Mouse (Mus musculus) urinary bladder, postnatal 14 days (tissue): Measurements from ENCODE around the gene Clcnka.
A peak's percentile ranks its signal among the peaks of the same experiment; 100 is the strongest.

Source experiments
- DNase-seq: peaks from one replicate; pipeline ENCODE4 v3.0.0; 2021; ENCODE audit warnings: low spot score

Gene Clcnka

GRCm38 (mm10) chr4:141398545-141398944, at the start of gene Clcnka:
Gene Clcnka (minus strand): TSS chr4:141398724.
- no peak for DNase-seq

GRCm38 (mm10) chr4:141446211-141446610, 47.7 kb upstream of the Clcnka start:
- peak; percentile 47 for DNase-seq

DNA sequence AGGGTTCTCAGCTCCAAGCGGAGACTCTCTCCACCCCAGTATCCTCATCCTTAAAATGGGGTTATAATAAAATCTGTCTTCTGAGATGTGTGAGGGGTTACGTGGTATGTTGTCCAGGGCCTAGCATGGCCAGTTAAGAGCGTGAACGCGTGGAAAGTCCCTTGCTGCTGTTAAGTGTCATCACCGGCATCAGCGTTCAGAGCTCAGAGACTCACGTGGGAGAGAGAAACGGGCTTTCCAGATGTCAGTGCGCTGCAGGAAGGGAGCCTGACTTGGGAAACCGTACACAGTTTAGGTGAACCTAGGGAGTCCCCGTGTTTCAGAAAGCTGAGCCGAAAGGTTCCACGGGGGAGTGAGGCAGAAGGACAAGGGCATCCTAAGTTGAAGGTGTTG, 46.8 kb upstream of the Clcnka start:
- DNase-seq: no peak

GRCm38 (mm10) chr4:141444451-141445327, 46.2 kb upstream of the Clcnka start, which contains the start of gene Zbtb17:
Gene Zbtb17 (plus strand): TSS chr4:141444654.
- DNase-seq: peak; percentile 90

DNA sequence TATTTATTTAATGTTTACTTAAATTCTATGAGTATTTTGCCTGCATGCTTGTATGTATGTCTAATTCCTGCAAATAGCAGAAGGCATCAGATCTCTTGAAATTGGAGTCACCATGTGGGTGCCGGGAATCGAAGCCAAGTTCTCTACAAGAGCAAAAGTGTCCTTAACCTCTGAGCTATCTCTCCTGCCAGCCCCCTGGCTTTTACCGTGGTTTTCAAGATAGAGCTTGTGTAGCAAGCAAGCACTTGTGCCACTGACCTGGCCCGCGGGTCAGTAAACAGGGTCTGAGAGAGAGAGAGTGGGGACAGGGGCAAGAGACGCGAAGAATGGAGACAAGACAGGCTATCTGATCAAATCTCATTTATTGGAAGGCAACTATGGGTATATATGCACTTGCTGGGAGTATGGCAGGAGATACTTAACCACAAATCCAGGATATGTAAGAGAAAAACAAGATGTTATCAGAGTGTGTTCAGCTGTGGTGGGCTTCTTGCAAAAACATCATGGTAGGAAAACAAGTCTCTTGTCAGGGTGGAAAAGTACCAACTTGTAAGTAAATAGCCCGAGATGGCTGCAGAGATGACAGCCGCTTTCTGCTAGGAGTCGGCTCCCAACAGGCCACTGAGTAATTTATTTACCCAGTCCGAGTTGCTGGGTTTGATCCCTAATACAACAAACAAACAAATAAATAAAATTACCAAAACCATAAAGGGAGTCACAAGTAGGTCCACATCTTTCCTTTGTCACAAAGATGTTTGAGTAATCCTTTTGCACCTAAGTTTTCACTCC, 45.3 kb upstream of the Clcnka start:
- DNase-seq: no peak

DNA sequence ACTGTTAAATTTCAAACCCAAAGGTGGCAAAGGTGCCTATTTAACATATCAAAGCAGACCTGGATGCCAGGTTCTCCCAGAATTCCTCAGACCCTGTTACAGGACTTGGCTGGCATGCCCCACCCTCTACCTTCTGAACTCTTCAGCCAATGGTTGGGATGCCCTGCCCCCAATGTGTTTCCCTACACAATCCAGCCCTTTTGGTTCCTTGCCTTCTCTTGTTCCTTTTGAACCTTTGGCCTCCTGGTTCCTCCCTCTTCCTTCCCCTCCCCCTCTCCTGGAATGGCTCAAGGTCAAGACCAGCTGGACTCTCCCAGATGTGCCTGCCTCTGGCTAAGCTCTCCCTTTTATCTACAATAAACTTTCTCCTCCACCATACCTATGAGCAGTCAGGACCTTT, 42.4 kb upstream of the Clcnka start:
- no peak for DNase-seq

- no peak for DNase-seq
These were observed 40.7 kb upstream of the Clcnka start for GRCm38 (mm10) chr4:141439083-141439803.

DNA sequence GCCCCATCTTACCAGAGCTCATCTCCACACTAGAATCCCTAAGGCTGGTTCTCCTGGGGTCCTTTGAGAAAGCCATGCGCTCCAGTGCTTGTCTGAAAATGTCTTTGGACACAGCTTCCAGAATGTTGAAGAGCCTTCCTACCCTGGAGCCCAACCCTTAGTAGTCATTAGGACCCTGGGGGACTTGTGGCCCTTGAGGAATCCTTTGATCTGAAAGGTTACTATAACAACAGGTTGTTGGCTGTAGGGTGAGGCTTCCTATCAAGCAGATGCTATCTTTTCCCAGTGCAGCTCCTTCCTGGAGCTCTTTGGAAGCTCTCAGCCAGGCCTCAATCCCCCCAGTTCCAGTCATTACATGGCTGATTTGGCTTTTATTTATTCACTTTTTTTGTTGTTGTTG, 37.5 kb upstream of the Clcnka start, which contains the start of gene Srarp:
TSS of gene Srarp (minus strand) at position 132 of the 400 bp plus-strand sequence.
- DNase-seq: no peak

DNA sequence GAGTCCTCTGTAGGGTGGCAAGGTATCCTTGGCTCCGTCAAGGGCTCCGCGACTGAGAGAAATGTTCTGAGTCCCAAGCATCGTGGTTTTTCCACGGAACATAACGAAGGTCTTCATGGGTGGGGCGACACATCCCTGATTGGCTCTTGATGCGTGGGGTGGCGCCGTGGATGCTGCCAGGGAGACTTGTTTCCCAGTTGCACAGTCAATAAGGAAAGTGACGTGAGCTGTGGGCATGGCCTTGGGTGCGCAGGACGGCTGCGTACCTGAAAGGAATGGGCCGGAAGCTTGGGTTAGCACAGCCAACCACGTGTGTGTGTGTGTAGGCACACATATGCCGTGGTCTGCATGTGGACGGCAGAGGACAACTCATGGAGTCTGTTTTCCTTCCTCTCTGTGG, 34.7 kb upstream of the Clcnka start:
- DNase-seq: no peak

DNA sequence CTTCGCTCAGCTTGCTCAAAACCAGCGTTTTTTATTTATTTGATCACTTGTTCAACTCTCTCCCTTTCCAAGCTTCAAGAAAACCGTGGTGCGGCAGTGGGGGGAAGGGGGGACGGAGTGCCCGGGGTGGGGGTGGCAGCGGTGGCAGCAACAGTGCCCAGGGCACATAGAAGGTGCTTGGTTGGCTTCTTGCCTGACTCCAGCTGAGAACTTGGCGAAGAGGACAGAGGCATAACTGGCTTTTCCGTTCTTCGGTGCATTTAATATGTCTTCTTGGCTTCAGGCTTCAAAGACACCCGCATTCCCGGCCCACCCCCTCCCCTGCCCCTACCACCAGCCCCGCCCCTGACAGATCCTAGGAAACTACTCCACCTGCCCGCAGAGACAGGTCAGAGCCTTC, 34.1 kb upstream of the Clcnka start:
- DNase-seq: no peak

DNA sequence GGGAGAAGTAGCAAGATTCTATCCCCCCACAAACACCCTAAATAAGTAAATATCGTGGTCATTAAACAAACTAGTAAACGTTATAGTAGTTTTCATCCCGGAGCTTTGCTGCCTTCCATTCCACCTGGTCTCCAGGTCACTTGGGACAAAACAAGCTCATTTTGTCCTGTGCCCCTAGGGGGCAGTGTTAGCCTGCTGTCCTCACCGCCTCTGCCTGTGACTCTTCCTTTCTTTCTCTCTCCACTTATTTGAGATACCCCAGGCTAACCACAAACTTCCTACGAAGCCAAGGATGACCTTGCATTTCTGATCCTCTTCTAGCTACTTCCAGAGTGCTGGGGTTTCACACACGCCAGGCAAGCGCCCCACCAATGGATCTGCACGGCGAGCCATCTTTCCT, 32.5 kb upstream of the Clcnka start:
- DNase-seq: peak; percentile 78

- DNase-seq: peak; percentile 44
These were observed 31.3 kb upstream of the Clcnka start for GRCm38 (mm10) chr4:141429847-141430246.

DNA sequence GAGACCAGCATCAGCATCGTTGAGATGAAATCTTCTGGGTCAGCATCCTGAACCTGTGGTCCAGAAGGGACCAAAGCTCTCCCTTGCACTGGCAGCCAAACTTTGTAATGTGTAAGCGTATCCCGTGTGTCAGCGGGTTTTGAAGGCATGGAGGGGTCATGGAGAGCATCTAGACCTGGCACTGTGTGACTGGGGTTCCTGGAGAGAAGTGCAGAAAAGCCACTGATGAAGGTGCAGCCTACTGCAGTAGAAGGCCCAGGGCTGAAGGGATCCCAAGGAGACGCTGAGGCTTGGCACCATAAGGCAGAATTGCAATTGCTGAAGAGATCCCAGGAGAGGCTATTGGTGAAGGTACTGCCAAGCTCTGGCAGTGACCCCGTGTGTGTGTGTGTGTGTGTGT, 30.9 kb upstream of the Clcnka start:
- no peak for DNase-seq

DNA sequence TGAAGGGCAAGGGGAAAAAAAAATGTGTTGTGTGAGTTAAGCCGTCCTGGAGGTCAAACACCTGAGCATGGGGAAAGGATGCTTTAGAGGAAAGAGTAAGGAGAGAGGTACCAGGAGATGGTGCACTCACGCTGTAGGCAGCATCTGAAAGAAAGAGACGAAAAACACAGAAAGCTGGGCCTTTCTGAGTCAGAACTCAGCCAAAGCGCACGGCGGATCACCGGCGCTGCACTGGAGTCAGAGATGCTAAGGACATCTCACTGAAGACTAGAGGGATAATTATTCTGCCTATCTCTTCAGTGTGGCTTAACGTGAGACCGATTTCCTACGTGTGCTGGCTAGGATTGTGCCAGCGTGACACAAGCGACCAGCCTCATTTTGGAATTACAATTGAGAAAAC, 29.4 kb upstream of the Clcnka start:
- DNase-seq: no peak

DNA sequence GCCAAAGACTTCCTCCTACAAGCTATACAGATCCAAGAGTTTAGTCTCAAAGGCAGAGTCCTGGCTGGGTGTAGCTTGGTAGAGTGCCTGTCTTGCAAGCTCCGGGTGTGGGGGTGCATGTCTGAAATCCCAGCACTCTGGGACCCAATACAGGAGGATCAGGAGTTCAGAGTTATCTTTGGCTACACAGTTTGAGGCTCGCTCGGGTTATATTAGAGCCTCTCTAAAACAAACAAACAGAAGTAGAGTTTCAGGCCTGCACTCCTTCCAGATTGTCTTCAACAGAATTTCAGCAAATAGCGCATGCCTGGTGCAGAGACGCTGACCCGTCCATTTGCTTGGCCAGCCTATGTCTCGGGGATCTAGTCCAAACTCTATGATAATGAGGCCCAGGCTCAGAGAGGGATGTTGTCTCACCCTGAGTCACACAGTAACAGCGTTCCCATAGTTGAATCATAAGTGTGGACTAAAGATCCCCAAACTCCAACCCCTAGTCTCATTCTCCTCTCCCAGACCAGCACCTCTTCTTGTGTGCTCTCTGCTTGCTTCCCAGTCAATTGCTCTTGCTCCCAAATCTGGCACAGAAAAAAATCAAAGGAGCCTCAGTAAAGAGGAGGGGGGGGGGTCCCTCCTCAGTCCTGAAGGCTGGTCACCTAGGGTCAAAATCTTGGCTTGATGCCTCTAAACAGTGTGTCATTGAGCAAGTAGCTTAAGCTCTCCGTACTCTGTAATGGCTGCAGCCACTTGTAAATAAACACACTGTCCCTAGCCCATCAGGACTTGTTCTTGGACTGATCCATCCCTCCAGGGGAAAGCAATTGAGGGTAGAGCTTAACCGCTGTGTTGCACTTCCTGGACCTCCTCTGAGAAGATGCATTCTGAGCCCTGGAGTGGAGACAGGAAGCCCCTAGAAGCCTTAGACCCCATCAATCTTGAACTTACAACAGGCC, 28.5 kb upstream of the Clcnka start:
- DNase-seq: no peak

DNA sequence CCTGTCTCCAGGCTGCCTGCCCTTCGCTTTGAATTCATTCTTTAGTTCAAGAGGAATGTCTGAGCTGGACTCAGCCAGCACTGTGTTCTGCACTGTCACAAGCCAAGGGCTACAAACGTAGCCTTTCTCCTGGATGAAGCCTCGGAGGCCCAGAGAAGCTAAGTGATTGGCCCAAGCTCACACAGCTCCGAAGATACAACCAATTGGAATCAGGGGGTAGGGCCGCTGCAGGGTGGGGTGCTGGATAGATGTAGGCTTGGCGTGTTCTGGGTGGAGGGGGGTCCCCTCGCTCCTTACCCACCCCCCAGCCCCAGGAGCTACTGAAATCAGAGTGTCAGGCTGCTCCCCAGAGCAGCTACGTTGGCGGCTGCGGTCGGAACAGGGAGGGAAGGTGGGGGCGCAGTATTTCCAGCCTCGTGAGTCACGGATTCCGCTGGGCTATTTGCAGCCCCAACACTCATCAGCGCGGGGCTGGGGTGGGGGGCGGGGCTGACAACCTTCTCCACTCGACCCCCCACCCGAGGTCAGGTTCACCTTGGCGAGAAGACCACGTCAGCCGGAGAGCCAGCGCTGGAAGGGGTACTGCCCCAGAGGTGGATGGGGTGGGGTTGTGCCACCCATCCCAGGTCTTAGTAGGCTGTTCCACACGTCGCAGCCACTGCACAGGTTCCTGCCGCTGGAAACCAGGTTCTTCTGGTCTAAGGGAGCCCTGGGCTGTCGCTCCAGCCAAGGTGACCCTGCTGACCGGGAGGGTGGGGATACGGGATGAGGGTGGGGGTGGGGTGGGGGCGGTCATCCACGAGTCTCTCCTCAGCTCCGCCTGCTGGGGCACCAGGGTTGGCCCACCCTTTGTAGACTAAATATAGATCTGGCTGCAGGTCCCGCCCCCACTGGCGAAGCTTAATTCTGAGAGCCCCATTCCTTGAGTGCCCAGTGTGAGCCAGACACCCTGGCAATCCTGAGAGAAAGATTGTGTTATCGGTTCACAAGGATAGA, 27.3 kb upstream of the Clcnka start:
- peak; percentile 51 for DNase-seq

DNA sequence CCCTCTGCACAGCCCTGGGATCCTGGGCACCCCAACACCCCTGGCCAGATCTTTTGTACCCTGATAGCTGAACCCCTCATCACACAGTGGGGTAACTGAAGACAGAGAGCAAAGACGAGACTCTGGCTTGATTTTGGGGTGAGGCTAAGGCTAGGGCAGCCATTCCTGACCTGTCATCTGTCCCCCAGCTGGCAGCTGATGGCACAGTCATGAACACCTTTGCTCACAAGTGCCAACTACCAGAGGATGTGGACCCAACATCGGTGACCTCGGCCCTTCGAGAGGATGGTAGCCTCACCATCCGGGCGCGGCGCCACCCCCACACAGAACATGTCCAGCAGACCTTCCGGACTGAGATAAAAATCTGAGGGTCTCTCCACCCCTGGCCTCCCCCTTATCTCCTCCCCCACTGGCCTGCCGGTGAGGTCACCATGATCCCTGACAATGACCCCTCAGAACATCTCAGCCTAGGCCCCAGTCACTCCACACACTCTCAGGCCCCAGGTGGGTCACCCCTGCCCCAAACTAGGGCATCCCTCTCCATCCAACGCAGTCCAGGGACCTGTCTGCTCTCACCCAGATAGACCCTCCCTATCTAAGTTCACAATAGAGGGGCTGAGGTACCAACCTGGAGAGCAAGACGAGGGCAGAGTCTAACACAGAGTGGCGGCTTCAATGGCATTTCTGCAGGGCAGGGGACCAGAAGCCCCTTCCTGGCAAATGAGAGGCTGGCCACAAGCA, 25.3 kb upstream of the Clcnka start:
- no peak for DNase-seq

- peak; percentile 43 for DNase-seq
These were observed 24.8 kb upstream of the Clcnka start for GRCm38 (mm10) chr4:141423288-141423687.

- no peak for DNase-seq
These were observed 24.3 kb upstream of the Clcnka start for GRCm38 (mm10) chr4:141422841-141423240.
